Mouse (Mus musculus): ENCODE measurements around the gene P2rx4. TPM values are rescaled to one million over a fixed set of nuclear protein-coding genes. Genes with fewer than 3 reads are reported as not detected.

The P2rx4 gene
- polyA plus RNA-seq (2012; rRNA removed), result 9.5 and 11.1 TPM in 2 replicates

GRCm38 (mm10) chr5:122707276-122708181 is at the start of gene P2rx4:
Gene P2rx4 (plus strand): TSS chr5:122707544.

Other genes with a start within 250 kb of the P2rx4 start
- 127 and 133 TPM in 2 replicates for gene Atp2a2, start 205.3 kb upstream of the P2rx4 start, polyA plus RNA-seq (2012; rRNA removed)
- gene Ift81, start 93.0 kb upstream of the P2rx4 start, polyA plus RNA-seq (2012; rRNA removed), result 29.2 and 34.7 TPM in 2 replicates
- 3.7 and 5.5 TPM in 2 replicates for gene P2rx7, start 63.6 kb upstream of the P2rx4 start, polyA plus RNA-seq (2012; rRNA removed)
- 71.9 and 87.8 TPM in 2 replicates for gene Camkk2, start 71.9 kb downstream of the P2rx4 start, polyA plus RNA-seq (2012; rRNA removed)
- 650 and 681 TPM in 2 replicates for gene Anapc5, start 113.8 kb downstream of the P2rx4 start, polyA plus RNA-seq (2012; rRNA removed)
- 27.9 and 32.8 TPM in 2 replicates for gene Rnf34, start 142.5 kb downstream of the P2rx4 start, polyA plus RNA-seq (2012; rRNA removed)

All from central nervous system, embryonic 18 days (tissue).